Mouse (Mus musculus): ENCODE measurements around the gene Plxna2. TPM values are rescaled to one million over a fixed set of nuclear protein-coding genes. Genes with fewer than 3 reads are reported as not detected.

Gene Plxna2
- polyA plus RNA-seq, 1 experiment from 2014 or later, result 6.0 TPM

DNA sequence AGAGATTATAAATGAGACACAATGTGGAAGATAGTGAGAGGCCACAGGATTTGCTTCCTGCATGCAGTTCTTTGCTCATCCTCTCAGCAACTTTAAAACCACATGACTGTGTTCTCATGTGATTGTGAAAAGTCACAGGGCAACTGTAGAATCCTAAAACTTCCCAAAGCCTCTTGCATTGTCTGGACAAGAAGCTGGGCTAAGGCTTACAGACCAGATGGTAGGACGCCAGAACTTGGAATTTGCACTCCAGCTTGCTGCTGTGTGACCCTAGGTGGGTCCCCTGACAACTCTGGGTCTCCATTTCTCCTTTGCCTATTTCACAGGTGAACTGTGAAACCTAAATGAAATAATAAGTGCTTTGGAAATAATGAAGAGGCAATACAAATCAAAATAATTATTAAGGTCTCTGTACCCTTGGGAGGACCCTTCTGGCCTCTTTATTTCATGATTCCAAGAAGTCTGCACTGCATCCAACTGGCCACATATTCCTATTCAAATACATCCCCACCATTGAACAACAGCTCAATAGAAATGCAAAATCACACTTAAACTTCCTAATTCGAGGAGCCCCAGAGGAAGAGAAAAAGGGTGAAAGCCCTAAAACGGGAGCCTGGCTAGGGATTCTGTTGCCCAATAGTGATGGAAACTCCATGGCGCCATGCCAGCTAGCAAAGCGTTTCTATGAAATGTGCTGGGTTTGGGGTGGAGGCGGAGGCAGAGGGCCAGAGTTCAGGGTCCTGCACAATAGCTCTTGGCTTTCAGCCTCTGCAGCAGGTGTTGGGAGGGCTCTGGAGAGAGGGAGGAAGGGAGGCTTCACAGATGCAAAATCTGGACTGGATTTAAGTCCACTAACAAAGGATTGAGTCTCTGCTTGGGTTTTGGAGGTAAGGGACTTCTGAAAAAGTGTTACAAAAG lies 128.6 kb downstream of the Plxna2 start:
- H3K27ac ChIP-seq (ENCODE audit: low read length), result no peak overlapping the region
- H3K4me2 ChIP-seq (replicated peaks; ENCODE audit: low read depth, low read length), result no peak overlapping the region
- H3K27me3 ChIP-seq (ENCODE audit: insufficient read depth, low read length), result no peaks in the 10 kb centered on the region
- peak; percentile 63; the same call in 1 of the 2 replicates for ATAC-seq (ENCODE audit: low FRiP score, low TSS enrichment)
- 0 out of 2 replicates have a peak, but pooled peaks cover 8% of the 10 kb centered on the region for H3K4me1 ChIP-seq (ENCODE audit: insufficient read depth, low read length)
- H3K36me3 ChIP-seq (ENCODE audit: insufficient read depth, low read length), result no peaks in the 10 kb centered on the region
- WGBS, result 33% methylated on average over 6 of the region's 6 CpGs
- no peaks in the 10 kb centered on the region for H3K9me3 ChIP-seq (ENCODE audit: low read length)
- no peak overlapping the region for H3K4me3 ChIP-seq (ENCODE audit: low read length)
- no peak overlapping the region for H3K9ac ChIP-seq (replicated peaks; ENCODE audit: low read length)

GRCm38 (mm10) chr1:194747258-194747657 lies 129.2 kb downstream of the Plxna2 start:
- H3K27ac ChIP-seq (ENCODE audit: low read length), result no peak overlapping the region
- peaks cover 3% of the 10 kb centered on the region; the same call in 1 of the 2 replicates for H3K36me3 ChIP-seq (ENCODE audit: insufficient read depth, low read length)
- H3K4me3 ChIP-seq (ENCODE audit: low read length), result no peak overlapping the region
- no peaks in the 10 kb centered on the region for H3K9me3 ChIP-seq (ENCODE audit: low read length)
- ATAC-seq (ENCODE audit: low FRiP score, low TSS enrichment), result no peak
- no peak overlapping the region for H3K9ac ChIP-seq (replicated peaks; ENCODE audit: low read length)
- no peaks in the 10 kb centered on the region for H3K27me3 ChIP-seq (ENCODE audit: insufficient read depth, low read length)
- no peak overlapping the region for H3K4me2 ChIP-seq (replicated peaks; ENCODE audit: low read depth, low read length)
- H3K4me1 ChIP-seq (ENCODE audit: insufficient read depth, low read length), result 0 out of 2 replicates have a peak, but pooled peaks cover 8% of the 10 kb centered on the region

DNA sequence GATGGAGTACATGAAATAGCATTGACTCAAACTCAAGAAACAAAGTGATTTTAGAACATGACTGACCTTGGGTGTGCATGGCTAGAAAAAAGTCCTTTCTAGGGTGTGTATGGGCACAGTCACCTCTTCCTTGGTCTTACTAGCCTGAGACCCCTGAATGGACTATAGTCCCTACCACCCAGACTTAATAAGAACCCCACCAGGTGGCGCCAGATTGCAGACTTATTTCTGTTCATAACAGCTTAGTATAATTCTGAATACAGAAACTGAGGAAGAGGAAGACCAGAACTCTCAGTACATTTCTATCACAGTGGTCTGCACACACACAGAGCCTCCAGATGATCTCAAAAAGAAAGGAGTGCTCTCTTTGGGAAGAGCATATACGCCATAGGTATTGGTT lies 135.2 kb downstream of the Plxna2 start:
- Histone ChIP-seq H3K27me3 (ENCODE audit: insufficient read depth, low read length) (no peaks in the 10 kb centered on the region), H3K9me3 (ENCODE audit: low read length) (no peaks in the 10 kb centered on the region), H3K4me3 (ENCODE audit: low read length) (no peak overlapping the region), H3K36me3 (ENCODE audit: insufficient read depth, low read length) (peaks cover 10% of the 10 kb centered on the region; the same call in 1 of the 2 replicates), H3K27ac (ENCODE audit: low read length) (no peak overlapping the region), H3K4me1 (ENCODE audit: insufficient read depth, low read length) (no peaks in the 10 kb centered on the region; the same call in 1 of the 2 replicates), H3K9ac (replicated peaks; ENCODE audit: low read length) (no peak overlapping the region), H3K4me2 (replicated peaks; ENCODE audit: low read depth, low read length) (no peak overlapping the region)
- ATAC-seq (ENCODE audit: low FRiP score, low TSS enrichment), result no peak
- 50% methylated on average over 2 of the region's 2 CpGs for WGBS

DNA sequence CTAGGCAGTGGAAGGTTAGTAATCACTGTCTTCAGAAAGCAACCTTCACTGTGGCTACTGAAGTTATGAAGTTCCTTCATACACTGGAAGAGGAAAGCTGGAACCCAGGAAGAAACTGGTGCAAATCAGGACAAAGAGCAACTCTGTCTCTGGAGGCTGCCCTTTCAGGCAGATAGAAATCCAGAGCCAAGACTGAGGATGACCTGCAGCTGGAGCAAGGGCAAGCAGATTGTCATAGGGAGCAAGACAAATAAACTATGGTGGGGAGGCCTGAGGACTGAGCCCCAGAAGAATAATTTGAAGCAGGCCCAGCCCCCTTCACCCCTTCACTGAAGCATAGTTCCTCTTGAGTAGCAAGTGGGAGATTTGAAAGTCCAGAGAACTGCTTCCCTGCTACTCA lies 138.0 kb downstream of the Plxna2 start:
- ATAC-seq (ENCODE audit: low FRiP score, low TSS enrichment), result no peak
- H3K36me3 ChIP-seq (ENCODE audit: insufficient read depth, low read length), result peaks cover 10% of the 10 kb centered on the region; the same call in 1 of the 2 replicates
- no peaks in the 10 kb centered on the region for H3K27me3 ChIP-seq (ENCODE audit: insufficient read depth, low read length)
- no peak overlapping the region for H3K4me3 ChIP-seq (ENCODE audit: low read length)
- H3K9ac ChIP-seq (replicated peaks; ENCODE audit: low read length), result no peak overlapping the region
- no peak overlapping the region for H3K27ac ChIP-seq (ENCODE audit: low read length)
- no peak overlapping the region for H3K4me2 ChIP-seq (replicated peaks; ENCODE audit: low read depth, low read length)
- no peaks in the 10 kb centered on the region for H3K9me3 ChIP-seq (ENCODE audit: low read length)
- H3K4me1 ChIP-seq (ENCODE audit: insufficient read depth, low read length), result no peaks in the 10 kb centered on the region; the same call in 1 of the 2 replicates

GRCm38 (mm10) chr1:194756409-194756808 lies 138.4 kb downstream of the Plxna2 start:
- peaks cover 10% of the 10 kb centered on the region; the same call in 1 of the 2 replicates for H3K36me3 ChIP-seq (ENCODE audit: insufficient read depth, low read length)
- ATAC-seq (ENCODE audit: low FRiP score, low TSS enrichment), result no peak
- H3K27me3 ChIP-seq (ENCODE audit: insufficient read depth, low read length), result no peaks in the 10 kb centered on the region
- H3K4me2 ChIP-seq (replicated peaks; ENCODE audit: low read depth, low read length), result no peak overlapping the region
- no peaks in the 10 kb centered on the region; the same call in 1 of the 2 replicates for H3K4me1 ChIP-seq (ENCODE audit: insufficient read depth, low read length)
- H3K27ac ChIP-seq (ENCODE audit: low read length), result no peak overlapping the region
- 77% methylated on average over 2 of the region's 2 CpGs for WGBS
- H3K9me3 ChIP-seq (ENCODE audit: low read length), result no peaks in the 10 kb centered on the region
- H3K9ac ChIP-seq (replicated peaks; ENCODE audit: low read length), result no peak overlapping the region
- no peak overlapping the region for H3K4me3 ChIP-seq (ENCODE audit: low read length)

DNA sequence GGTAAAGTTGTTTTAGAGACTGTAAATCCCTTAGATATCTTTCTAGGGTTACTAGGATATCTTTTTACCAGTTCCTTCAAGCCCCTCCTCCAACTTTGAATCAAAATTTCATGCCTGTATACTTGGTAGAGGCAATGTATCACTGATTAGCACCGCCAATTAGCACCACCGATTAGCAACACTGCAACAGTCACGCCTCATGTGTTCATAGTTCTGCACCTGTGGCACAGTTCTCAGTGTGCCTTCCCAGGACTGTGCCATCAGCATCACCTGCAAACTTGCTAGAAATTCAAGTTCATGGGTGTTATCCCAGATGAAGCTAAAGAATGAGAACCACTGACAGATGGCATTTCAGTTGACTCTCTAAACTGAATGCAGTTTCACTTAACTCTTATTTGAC lies 138.8 kb downstream of the Plxna2 start:
- H3K4me3 ChIP-seq (ENCODE audit: low read length), result no peak overlapping the region

GRCm38 (mm10) chr1:194761432-194762212 lies 143.6 kb downstream of the Plxna2 start:
- Histone ChIP-seq H3K4me2 (replicated peaks; ENCODE audit: low read depth, low read length) (no peak overlapping the region), H3K36me3 (ENCODE audit: insufficient read depth, low read length) (0 out of 2 replicates have a peak, but pooled peaks cover 3% of the 10 kb centered on the region), H3K4me1 (ENCODE audit: insufficient read depth, low read length) (no peaks in the 10 kb centered on the region), H3K9ac (replicated peaks; ENCODE audit: low read length) (no peak overlapping the region), H3K27me3 (ENCODE audit: insufficient read depth, low read length) (no peaks in the 10 kb centered on the region), H3K27ac (ENCODE audit: low read length) (no peak overlapping the region), H3K4me3 (ENCODE audit: low read length) (no peak overlapping the region), H3K9me3 (ENCODE audit: low read length) (no peaks in the 10 kb centered on the region)
- WGBS, result 76% methylated on average over 2 of the region's 2 CpGs
- ATAC-seq (ENCODE audit: low FRiP score, low TSS enrichment), result no peak

More for the DNA sequence above, 138.8 kb downstream of the Plxna2 start:
- Histone ChIP-seq H3K27ac (ENCODE audit: low read length) (no peak overlapping the region), H3K36me3 (ENCODE audit: insufficient read depth, low read length) (peaks cover 10% of the 10 kb centered on the region; the same call in 1 of the 2 replicates), H3K9me3 (ENCODE audit: low read length) (no peaks in the 10 kb centered on the region), H3K9ac (replicated peaks; ENCODE audit: low read length) (no peak overlapping the region), H3K27me3 (ENCODE audit: insufficient read depth, low read length) (no peaks in the 10 kb centered on the region), H3K4me2 (replicated peaks; ENCODE audit: low read depth, low read length) (no peak overlapping the region), H3K4me1 (ENCODE audit: insufficient read depth, low read length) (no peaks in the 10 kb centered on the region; the same call in 1 of the 2 replicates)
- 77% methylated on average over 3 of the region's 3 CpGs for WGBS
- no peak for ATAC-seq (ENCODE audit: low FRiP score, low TSS enrichment)

DNA sequence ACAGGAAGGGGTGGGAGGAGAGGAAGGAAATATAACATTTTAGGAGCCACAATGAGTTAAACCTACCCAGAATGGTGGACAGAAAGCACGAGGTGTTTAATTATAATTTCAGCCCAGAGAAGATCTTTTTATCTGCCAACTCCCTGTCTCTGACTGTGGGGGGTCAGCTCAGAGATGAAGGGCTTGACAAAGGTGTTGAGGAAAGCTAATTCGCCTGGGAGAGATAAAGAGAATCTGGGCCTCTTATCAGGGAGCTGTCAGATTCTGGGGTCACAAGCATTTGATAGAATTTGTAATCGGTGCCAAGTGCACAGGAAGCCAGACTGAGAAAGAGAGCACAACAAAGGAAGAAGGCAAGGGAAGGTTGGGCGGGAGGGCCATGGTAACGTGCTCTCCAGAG lies 144.9 kb downstream of the Plxna2 start:
- Histone ChIP-seq H3K36me3 (ENCODE audit: insufficient read depth, low read length) (no peaks in the 10 kb centered on the region), H3K27me3 (ENCODE audit: insufficient read depth, low read length) (no peaks in the 10 kb centered on the region), H3K4me2 (replicated peaks; ENCODE audit: low read depth, low read length) (no peak overlapping the region), H3K4me3 (ENCODE audit: low read length) (no peak overlapping the region), H3K9ac (replicated peaks; ENCODE audit: low read length) (no peak overlapping the region), H3K27ac (ENCODE audit: low read length) (no peak overlapping the region), H3K4me1 (ENCODE audit: insufficient read depth, low read length) (no peaks in the 10 kb centered on the region), H3K9me3 (ENCODE audit: low read length) (no peaks in the 10 kb centered on the region)
- ATAC-seq (ENCODE audit: low FRiP score, low TSS enrichment), result no peak
- WGBS, result 74% methylated on average over 5 of the region's 5 CpGs

- Histone ChIP-seq H3K4me3 (ENCODE audit: low read length) (no peak overlapping the region), H3K9ac (replicated peaks; ENCODE audit: low read length) (no peak overlapping the region), H3K27ac (ENCODE audit: low read length) (no peak overlapping the region), H3K4me2 (replicated peaks; ENCODE audit: low read depth, low read length) (no peak overlapping the region), H3K9me3 (ENCODE audit: low read length) (no peaks in the 10 kb centered on the region), H3K27me3 (ENCODE audit: insufficient read depth, low read length) (no peaks in the 10 kb centered on the region), H3K36me3 (ENCODE audit: insufficient read depth, low read length) (no peaks in the 10 kb centered on the region), H3K4me1 (ENCODE audit: insufficient read depth, low read length) (no peaks in the 10 kb centered on the region)
- ATAC-seq (ENCODE audit: low FRiP score, low TSS enrichment), result no peak
Measured at GRCm38 (mm10) chr1:194764951-194765350, 146.9 kb downstream of the Plxna2 start.
